Mouse (Mus musculus) ES-Bruce4 (cell line): ENCODE measurements around the gene Hoxa2. TPM values are rescaled to one million over a fixed set of nuclear protein-coding genes. Genes with fewer than 3 reads are reported as not detected.

Experiments
- H3K27ac ChIP-seq: 2 replicates; pipeline ENCODE4 v1.5.1; 2012; ENCODE audit warnings: low read length, inconsistent platforms; ENCODE audit not compliant: insufficient read depth
- H3K27me3 ChIP-seq: 2 replicates; pipeline ENCODE4 v1.6.1; 2012; ENCODE audit warnings: mild to moderate bottlenecking, low read length, inconsistent platforms; ENCODE audit not compliant: control insufficient read depth, poor library complexity, insufficient read depth, severe bottlenecking
- H3K36me3 ChIP-seq: 2 replicates; pipeline ENCODE4 v1.6.1; 2012; ENCODE audit warnings: inconsistent platforms, mild to moderate bottlenecking, low read length, moderate library complexity; ENCODE audit not compliant: control insufficient read depth, poor library complexity, insufficient read depth, severe bottlenecking
- H3K4me1 ChIP-seq: one replicate; pipeline ENCODE4 v1.8.1; 2011; ENCODE audit warnings: low read length; ENCODE audit not compliant: control insufficient read depth, insufficient read depth
- H3K4me3 ChIP-seq: 2 replicates; pipeline ENCODE4 v1.5.1; 2011; ENCODE audit warnings: low read depth, mild to moderate bottlenecking, low read length
- H3K9ac ChIP-seq: 2 replicates; pipeline ENCODE4 v1.6.1; 2012; ENCODE audit warnings: low read depth, mild to moderate bottlenecking, inconsistent platforms; ENCODE audit not compliant: poor library complexity, severe bottlenecking
- H3K9me3 ChIP-seq: replicated peaks from 2 replicates; pipeline ENCODE4 v1.6.1; 2012; ENCODE audit warnings: mild to moderate bottlenecking, low read length, inconsistent platforms; ENCODE audit not compliant: control insufficient read depth, poor library complexity, insufficient read depth, severe bottlenecking
- CTCF ChIP-seq: IDR thresholded peaks from one replicate; pipeline ENCODE4 v1.8.1; 2011; ENCODE audit warnings: low read depth, low read length
- EP300 ChIP-seq: IDR thresholded peaks from 2 replicates; pipeline ENCODE4 v1.6.1; 2011; ENCODE audit warnings: low read depth, low read length; ENCODE audit not compliant: insufficient read depth
- POLR2A ChIP-seq: IDR thresholded peaks from one replicate; pipeline ENCODE4 v1.8.1; 2011; ENCODE audit warnings: low read length; ENCODE audit not compliant: insufficient read depth
- polyA plus RNA-seq: library from polyadenylated mRNA; stranded (reverse); fragments of >200 nt; gene quantifications from 2 replicates; pipeline ENCODE4 v1.2.4, GENCODE M21; 2011; ENCODE audit warnings: low read depth; ENCODE audit not compliant: missing spikeins, insufficient read depth, insufficient read length

Hoxa2 gene
- polyA plus RNA-seq, 1 experiment: not detected

DNA sequence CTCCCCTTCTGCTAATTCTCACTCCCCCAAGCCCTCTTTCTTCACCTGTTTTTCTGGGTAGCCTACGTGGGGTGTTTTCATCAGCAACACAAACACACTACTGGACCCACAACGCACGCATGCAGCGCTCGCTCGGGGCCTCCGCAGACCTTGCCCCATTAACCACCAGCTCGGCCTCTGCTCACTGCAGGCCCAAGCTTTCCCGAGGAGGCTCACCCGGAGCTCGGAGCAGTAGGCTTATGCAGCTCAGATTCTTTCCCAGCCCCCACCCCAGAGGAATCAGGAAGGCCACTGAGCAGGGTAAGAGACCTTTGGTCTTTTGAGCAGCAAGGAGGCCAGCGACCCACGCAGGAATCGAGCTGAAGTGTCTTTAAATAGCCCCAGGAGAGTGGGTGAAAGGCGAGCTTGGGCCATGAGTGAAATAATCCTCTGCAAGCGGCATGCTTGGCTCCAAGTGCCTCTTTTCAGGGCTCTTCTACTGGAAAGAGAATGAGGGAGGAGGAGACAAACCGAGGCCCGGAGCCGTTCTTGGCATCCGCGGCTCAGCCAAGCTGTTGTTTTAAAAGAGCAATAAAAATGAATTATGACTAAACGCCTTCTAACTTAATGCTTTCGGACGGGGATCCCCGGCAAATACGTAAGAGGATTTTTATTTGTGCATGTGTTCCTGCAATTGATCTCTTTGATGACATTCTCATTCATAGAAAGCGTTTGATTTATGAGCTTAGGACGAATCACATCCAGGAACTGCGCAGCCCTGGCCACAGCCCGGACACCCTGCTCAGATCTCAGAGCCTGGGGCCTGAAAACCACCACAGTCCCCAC, 3.9 kb downstream of the Hoxa2 start:
- no peak overlapping the region for H3K27ac ChIP-seq
- peaks cover 34% of the 10 kb centered on the region for H3K27me3 ChIP-seq
- H3K9me3 ChIP-seq: no peaks in the 10 kb centered on the region
- no peaks in the 10 kb centered on the region for H3K36me3 ChIP-seq
- H3K4me3 ChIP-seq: no peak overlapping the region
- TF ChIP-seq CTCF: no peak
- no peak for TF ChIP-seq POLR2A
- TF ChIP-seq EP300: no peak
- H3K4me1 ChIP-seq: peaks cover 7% of the 10 kb centered on the region
- H3K9ac ChIP-seq: no peak overlapping the region

DNA sequence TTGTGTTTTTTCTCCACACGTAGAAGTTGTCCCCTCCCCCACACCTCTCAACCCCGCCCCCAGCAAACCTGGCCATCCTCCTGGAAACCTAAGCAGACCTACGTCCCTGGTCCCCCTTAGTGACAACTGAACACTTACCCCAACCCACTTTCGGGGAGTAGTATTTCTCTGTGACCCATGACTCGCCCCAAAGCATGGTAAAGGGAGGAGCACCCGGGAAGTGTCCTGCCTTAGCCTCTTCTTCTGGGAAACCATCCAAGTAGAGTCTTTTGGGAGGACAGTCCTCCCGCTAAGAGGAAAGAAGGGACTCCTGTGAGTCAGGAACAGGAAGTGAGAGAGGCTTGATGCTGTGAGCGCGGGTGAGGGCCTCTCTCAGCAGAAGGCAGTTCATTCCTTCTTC, 4.7 kb downstream of the Hoxa2 start:
- H3K9me3 ChIP-seq: no peaks in the 10 kb centered on the region
- no peak overlapping the region for H3K27ac ChIP-seq
- no peaks in the 10 kb centered on the region for H3K36me3 ChIP-seq
- H3K4me1 ChIP-seq: peaks cover 7% of the 10 kb centered on the region
- H3K4me3 ChIP-seq: no peak overlapping the region
- peaks cover 32% of the 10 kb centered on the region for H3K27me3 ChIP-seq
- TF ChIP-seq EP300: no peak
- no peak overlapping the region for H3K9ac ChIP-seq

DNA sequence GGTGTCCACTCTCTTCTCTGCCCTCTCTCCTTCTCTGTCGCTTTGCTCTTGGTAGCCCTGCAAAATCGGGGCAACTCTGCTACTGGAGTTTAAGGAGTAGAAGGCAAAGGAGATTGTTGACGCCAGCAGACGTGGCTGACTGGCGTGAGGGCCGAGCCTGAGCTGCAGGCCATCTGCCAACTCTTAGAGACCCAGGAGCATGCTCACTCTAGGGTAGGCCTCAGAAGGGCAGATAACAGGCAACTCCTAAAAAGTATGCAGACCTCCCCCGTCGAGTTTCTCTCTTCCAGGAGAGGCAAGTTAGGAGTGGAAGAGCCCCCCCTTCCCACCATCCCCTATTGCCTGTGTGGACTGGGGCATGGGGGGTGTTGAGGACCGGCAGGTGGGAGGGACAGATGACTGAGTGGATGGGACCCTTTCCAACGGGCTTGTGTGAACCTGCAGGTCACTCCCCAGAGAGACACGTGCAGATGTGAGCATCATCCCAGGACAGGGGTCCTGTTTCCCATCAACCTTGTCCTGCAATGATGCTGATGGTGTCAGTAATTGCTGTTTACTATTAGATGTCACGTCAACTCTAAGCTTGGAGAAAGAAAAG, 5.4 kb downstream of the Hoxa2 start:
- Histone ChIP-seq H3K36me3 (no peaks in the 10 kb centered on the region), H3K4me3 (peak overlapping the region; percentile 89), H3K9me3 (no peaks in the 10 kb centered on the region), H3K4me1 (peaks cover 7% of the 10 kb centered on the region), H3K9ac (peak overlapping the region; percentile 90), H3K27me3 (peaks cover 25% of the 10 kb centered on the region), H3K27ac (no peak overlapping the region)
- TF ChIP-seq EP300 (no peak), CTCF (no peak), POLR2A (no peak)

DNA sequence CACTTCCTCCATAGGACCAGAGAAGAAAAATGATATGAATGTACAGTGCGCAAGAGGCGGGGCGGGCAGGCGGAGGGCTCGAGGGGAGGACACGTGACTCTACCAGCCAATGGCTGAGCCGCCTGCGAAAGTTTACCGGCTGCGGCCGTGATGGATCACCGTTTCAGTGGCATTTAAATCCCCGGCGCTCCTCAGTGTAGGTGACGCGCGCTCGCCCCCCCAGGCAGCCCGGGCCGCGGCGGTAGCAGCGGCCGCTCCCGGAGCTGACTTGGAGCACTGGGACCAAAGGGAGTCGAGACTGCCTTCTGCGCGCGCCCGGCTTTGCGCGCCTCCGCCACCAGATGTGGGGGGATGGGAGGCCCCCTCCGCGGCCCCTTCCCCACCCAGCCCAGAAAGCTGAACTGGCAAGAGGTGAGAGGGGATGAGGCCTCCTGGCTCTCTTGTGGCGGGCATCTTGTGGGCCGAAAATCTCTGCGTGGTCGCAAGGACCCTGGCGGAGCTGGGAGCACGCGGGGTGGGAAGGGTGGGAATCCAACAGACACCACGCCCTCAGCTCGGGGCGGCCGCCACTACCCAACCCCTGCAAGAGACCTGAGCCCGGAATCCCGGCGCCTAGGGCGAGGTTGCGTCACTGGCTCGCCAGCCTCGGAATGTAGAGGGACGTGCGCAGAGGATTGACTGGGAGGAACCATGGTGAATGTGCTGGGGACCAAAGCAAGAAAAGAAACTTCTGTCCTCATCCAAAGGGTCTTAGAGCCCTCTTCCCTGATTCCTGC, 6.2 kb downstream of the Hoxa2 start, which contains the start of gene Hoxa1:
Gene Hoxa1 (minus strand): TSS at position 42 of the 776 bp plus-strand sequence.
- H3K27me3 ChIP-seq: peaks cover 21% of the 10 kb centered on the region
- H3K9me3 ChIP-seq: no peaks in the 10 kb centered on the region
- H3K36me3 ChIP-seq: no peaks in the 10 kb centered on the region
- H3K27ac ChIP-seq: no peak within 1 kb of the TSS
- TF ChIP-seq EP300 (peak; percentile 77; the same call in 1 of the 2 replicates), POLR2A (no peak), CTCF (no peak)
- peak within 1 kb of the TSS; percentile 90 for H3K9ac ChIP-seq
- H3K4me3 ChIP-seq: peak within 1 kb of the TSS; percentile 89
- peaks cover 7% of the 10 kb centered on the region for H3K4me1 ChIP-seq

DNA sequence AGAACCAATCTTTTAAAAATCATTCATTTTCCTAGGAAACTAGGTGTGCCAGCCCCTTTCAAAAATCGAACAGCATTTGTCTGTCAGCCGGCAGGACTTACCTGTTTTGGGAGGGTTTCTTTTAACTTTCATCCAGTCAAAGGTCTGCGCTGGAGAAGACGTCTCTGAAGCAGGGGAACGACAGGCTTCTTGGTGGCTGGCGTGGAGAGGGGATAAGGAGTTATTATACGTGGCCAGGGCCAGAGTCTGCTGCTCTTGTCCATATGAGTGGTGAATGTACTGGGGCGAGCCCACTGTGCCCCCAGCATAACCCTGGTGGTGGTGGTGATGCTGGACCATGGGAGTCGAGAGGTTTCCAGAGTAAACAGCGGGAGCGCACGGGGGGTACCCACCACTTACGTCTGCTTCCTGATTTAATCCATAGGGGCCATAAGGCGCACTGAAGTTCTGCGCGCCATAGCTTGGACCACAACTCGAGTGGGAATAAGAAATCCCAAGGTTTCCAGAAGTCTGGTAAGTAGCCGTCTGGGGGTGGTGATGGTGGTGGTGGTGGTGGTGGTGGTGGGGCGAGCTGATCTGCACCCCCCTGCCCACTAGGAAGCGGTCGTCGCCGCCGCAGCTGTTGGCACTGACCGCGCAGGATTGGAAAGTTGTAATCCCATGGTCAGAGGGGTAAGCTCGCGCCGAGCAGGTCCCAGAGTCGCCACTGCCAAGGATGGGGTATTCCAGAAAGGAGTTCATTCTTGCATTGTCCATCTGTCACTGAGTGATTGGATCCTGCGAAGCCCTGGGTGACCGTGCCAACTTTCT, 7.0 kb downstream of the Hoxa2 start:
- H3K36me3 ChIP-seq: no peaks in the 10 kb centered on the region
- no peak overlapping the region for H3K27ac ChIP-seq
- peak overlapping the region; percentile 90 for H3K9ac ChIP-seq
- H3K27me3 ChIP-seq: peaks cover 17% of the 10 kb centered on the region
- H3K9me3 ChIP-seq: no peaks in the 10 kb centered on the region
- TF ChIP-seq CTCF: no peak
- TF ChIP-seq POLR2A: no peak
- no peak for TF ChIP-seq EP300
- H3K4me3 ChIP-seq: peak overlapping the region; percentile 89
- H3K4me1 ChIP-seq: peaks cover 5% of the 10 kb centered on the region
